Mouse (Mus musculus): ENCODE measurements around the gene Pgm3.
"Not testable (repeated sequence)": the region's sequence is repeated elsewhere in the genome, so short reads cannot be mapped to it uniquely, and the experiment has no call there.

DNA sequence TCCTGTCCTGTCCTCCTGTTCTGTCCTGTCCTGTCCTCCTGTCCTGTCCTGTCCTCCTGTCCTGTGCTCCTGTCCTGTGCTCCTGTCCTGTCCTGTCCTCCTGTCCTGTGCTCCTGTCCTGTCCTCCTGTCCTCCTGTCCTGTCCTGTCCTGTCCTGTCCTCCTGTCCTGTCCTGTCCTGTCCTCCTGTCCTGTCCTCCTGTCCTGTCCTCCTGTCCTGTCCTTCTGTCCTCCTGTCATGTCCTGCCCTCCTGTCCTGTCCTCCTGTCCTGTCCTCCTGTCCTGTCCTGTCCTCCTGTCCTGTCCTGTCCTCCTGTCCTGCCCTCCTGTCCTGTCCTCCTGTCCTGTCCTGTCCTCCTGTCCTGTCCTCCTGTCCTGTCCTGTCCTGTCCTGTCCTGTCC is 25.3 kb upstream of the Pgm3 start:
- TF ChIP-seq GATA1 (IDR thresholded peaks at IDR 0.05; ENCODE audit: borderline replicate concordance, low read length); FLI1 (IDR thresholded peaks at IDR 0.05; ENCODE audit: low read length): not testable (repeated sequence)
